Mouse (Mus musculus) E14TG2a.4 (cell line): ENCODE data around the gene Hcrtr2.

Experiments used
- CTCF ChIP-seq: conservative IDR thresholded peaks from 2 replicates; pipeline ENCODE4 v1.5.1; 2014; ENCODE audit warnings: low read length
- POU5F1 ChIP-seq: IDR thresholded peaks from 2 replicates; pipeline ENCODE4 v1.6.1; 2014; ENCODE audit warnings: low read length, borderline replicate concordance

- TF ChIP-seq CTCF: no peak
- TF ChIP-seq POU5F1: no peak
Measured at GRCm38 (mm10) chr9:76235945-76236503, 87.6 kb downstream of the Hcrtr2 start.
